Mouse (Mus musculus) adrenal gland, postnatal 36 days (tissue): Measurements from ENCODE around the gene Hes7. TPM values are rescaled to one million over a fixed set of nuclear protein-coding genes. Genes with fewer than 3 reads are reported as not detected.
"Not testable (repeated sequence)": the region's sequence is repeated elsewhere in the genome, so short reads cannot be mapped to it uniquely, and the experiment has no call there.

Source experiments
- DNase-seq, 2 experiments: peaks; one replicate each; pipeline ENCODE4 v3.0.0; 2021; ENCODE audit warnings: mixed read lengths in 1 of 2
- total RNA-seq, 2 experiments: library from RNA; stranded (reverse); gene quantifications; 2 replicates each; pipeline ENCODE4 v1.2.3; 2021

Hes7 gene
- total RNA-seq, 2 experiments from 2014 or later, result 0.17 to 0.26 TPM

DNA sequence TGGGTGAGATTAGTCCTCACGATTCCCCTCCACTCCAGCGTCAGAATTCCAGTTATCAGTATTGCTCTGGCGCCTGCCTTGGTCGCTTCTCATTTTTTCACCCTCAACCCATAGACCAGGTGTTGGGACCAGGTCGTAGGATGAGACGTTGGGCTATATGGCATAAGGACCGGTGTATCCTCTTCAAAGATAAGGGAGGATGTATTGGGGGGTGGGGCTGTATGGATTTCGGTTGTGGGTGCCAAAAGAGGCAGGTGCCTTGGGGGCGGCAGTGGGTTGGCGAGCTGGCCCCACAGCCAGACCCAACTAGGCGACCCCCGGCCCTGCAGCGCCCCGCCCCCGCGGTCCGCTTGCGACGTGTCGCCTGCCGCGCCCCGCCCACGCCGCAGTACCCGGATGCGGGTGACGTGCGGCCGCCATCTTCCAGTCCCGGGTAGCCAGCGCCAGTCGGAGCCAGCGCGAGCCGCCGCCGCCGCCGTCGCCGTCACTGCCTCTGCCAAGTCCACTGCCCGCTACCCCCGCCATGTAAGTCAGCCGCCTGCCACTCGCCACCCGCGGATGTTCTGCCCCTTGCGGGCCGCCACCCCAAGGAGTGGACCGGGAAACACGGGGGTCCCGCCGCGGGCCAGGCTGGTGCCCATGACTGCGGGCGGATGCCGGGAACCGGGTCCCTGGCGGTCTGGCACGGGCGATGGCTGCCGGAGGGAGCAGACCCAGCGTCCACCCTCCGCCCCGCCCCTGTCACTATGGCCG is 31.9 kb upstream of the Hes7 start, which contains the start of gene Vamp2:
Gene Vamp2, plus strand, starts transcription at position 388 of the 753 bp plus-strand sequence.
- DNase-seq, result peak; percentile 92 to 97

DNA sequence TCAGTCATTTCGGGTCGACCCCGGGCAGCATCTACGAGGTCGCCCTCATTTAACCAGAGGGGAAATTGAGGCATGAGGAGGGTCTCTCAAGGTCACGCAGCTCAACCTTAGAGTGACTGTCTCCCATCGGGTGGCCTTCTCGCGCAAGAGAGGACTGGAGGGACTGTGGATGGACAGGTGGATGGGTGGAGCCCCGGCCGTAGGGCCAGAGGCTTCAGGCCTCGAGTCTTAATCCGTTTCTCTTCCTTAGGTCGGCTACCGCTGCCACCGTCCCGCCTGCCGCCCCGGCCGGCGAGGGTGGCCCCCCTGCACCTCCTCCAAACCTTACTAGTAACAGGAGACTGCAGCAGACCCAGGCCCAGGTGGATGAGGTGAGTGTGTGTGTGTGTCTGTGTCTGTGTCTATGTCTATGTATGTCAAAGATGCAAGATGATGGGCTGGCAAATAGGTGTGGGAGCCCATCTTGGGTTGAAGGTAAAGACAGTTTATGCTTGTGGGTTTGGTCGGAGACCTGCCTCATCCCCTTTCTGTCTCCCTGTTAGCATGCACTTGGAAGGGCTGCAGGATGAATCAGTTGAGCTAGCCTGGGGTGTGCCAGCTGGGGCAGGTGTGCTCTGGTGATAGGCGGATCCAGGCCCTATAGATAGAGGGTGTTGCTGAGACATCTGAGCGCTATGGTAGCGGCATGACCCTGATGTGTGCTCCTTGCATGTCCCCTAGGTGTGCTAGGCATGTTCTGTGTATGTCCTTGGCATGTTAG is 31.2 kb upstream of the Hes7 start:
- DNase-seq, result no peak

DNA sequence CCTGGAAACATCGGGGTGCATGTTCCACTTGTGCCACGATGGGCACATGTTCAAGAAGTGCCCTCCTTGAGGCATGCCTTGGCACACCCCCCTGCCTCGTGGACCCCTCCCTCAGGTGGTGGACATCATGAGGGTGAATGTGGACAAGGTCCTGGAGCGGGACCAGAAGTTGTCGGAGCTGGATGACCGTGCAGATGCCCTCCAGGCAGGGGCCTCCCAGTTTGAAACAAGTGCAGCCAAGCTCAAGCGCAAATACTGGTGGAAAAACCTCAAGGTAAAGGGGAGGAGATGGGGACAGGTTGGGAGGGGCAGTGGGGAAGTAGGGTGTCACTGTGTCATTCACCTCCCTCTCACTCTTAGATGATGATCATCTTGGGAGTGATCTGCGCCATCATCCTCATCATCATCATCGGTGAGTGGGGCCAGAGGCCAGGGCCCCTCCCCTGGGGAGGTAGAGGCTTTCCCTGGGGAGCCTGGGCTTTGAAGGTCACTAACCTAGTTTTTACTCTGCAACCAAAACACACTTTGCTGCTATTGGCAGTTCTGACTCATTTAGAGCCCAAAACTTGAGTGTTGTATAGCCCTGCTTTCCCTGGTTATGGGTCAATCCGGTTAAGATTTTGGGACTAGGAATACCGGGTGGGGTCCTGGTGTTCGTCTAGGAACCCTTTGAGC is 30.5 kb upstream of the Hes7 start:
- DNase-seq, result peak; percentile 54 to 55

DNA sequence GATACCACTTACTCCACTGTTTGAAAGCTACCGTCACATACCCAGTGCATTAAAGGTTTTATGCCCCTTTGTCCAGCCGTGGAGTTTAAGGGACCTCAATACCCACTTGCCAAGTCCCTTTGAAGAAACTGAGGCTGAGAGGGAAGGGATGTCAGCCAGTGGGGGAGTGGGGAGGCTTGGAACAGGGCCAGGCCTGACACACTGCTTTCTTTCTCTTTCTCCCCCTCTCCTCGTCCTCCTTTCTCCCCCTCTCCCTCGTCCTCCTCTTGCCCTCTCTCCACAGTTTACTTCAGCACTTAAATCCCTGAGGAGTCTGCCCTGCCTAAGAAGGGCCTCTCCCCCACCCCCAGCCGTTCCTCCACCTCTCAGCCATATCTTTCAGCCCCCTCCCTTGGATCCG is 29.8 kb upstream of the Hes7 start:
- DNase-seq, result no peak

DNA sequence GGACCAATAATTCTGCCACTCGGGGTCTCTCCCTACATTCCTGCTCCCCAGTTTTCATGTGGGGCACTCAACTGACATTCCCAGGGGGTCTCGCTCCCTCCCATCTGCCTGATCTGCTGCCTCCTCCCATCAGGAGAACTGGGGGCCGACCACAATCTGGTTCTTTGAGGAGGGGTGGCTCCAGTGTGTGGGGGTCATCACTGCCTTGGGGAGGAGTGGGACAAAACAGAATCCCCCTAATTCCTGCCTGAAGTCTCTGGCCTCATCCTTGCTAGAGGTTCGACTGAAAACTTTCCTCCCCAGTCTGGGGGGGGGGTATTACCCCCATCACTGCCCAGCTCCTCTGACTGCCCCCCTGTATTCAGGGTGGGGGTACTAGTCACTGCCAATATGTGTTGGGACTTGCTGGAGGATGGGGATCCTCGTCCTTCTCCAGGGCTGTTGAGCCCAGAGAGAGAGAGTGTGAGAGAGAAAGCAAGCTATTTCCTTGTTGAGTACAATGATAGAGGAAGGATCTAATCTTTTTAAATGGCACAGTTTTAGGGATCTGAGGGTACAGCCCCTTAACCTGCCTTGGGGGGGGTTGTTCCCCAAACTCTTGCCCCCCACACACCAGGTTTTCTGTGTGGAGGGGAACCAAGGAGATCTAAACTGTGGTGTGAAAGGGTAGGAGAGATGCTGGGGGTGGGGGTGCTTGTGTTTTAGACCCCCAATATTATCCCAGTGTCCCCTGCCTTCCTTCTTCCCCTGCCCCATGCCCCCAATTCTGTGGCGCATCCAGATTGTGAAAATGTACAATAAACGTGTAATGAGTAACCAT is 28.4 kb upstream of the Hes7 start:
- DNase-seq, result no peak

DNA sequence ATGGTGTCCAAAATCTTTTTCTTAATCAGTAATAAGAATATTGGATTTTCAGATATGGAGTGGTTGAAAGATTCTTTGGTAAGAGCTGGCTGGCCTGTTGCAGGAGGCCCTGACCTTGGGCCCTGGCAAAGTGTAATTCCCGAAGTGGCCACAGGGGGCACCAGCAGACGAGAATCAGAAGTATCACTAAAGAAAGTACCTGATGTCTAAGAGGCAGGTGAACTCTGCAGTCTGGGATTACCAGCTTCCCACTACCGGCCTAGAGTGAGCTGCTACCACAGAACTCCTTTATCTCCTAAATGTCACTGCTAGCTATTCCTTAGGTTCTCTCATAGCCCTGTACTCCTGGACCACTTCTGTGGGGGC is 27.8 kb upstream of the Hes7 start:
- peak; percentile 91 to 92 for DNase-seq

DNA sequence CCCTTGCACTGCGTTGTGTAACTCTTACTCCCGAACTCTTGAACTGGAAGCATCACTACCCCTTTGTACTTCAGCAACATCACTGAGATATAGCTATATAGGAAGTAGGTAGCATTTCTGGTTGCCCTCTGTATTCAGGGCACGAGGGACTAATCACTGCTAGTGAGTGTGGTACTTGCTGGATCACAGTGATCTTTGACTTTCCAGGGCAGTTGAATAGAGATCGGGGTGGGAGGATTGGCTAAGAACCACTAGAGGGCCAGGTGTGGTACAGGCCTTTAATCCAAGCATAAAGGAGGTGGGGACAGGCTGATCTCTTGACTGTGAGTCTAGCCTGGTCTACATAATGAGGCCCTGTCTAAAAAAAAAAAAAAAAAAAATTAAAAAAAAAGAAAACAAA is 27.3 kb upstream of the Hes7 start:
- no peak for DNase-seq

DNA sequence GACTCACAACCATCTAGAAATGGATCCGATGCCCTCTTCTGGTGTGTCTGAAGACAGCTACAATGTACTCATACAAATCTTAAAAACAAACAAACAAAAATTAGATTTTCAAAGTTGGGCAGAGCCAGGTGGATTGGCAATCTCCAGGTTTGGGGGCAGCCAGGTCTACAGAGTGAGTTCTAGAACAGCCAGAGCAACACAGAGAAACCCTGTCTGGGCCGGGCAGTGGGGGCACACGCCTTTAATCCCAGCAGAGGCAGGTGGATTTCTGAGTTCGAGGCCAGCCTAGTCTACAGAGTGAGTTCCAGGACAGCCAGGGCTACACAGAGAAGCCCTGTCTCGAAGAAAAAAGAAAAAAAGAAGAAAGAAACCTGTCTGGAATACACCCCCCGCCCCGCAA is 26.3 kb upstream of the Hes7 start:
- DNase-seq, result not testable (repeated sequence)

DNA sequence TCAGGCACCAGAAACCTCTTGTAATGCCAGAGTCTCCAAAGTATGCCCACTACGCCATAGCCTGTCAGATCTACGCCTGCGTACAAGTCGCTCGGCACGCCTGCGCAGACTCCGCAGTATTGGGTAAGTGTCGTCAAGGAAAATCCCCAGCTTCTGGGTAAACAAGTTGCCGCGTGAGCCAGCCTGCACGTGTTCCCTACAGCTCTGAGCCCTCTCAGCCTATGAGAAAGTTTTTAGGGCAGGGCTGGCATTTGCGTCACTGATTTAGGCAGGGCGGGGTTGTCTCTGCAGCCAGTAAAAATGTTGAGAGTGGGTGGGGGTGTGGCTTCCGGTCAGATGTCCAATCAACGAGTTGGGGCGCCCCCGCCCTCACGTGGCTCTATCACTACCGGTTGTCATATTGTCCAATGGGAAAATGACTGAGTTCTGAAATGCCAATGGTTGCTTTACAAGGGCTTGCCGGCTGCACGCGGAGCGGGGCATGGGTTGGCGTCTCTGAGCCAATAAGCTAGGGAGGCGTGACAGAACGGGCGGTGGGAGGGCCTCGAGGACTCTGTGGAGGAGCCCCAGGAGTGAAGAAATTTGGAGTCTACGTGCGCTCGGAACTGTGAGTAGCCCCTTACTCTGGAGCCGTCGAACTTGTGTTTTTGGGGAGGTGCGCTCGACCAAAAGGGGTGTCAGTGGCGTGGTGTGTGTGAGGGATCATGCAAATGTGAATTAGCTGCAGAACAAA is 25.3 kb upstream of the Hes7 start, which contains the start of gene Per1:
Gene Per1, plus strand, starts transcription at position 521 of the 733 bp plus-strand sequence.
- DNase-seq, result peak; percentile 98

DNA sequence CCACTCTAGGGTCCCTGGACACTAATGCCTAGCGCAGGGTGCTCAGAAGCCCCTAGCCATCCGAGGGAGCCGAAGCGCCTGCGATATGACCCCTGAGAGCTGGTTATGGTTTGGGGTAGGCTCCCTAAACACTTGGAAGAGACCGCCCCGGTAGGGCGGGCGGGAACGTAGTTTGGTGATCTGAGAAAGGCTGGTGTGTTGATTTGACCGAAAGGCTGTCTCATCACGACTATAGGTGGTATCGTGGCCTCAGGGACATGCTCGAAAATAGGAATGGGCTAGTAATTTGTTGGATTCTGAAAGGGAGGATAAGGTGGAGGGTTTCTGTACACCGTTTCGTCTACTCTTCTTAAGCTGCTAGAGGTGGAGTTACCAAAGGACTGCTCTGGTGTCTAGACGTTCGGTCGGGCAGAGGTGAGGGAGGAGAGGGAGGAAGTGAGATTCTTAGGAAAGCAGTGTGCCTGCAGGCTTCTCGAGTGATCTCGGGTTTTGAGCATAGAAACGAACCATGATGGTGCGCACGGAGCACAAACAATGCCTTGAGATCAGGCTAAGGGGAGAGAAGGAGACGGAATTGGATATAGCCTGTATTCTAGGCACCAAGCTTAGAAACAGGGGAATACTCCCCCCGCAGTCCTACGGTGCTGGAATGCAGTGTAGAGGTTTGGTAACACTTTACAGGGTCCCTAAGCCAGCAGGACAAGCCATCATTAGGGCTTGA is 24.5 kb upstream of the Hes7 start:
- DNase-seq, result no peak

DNA sequence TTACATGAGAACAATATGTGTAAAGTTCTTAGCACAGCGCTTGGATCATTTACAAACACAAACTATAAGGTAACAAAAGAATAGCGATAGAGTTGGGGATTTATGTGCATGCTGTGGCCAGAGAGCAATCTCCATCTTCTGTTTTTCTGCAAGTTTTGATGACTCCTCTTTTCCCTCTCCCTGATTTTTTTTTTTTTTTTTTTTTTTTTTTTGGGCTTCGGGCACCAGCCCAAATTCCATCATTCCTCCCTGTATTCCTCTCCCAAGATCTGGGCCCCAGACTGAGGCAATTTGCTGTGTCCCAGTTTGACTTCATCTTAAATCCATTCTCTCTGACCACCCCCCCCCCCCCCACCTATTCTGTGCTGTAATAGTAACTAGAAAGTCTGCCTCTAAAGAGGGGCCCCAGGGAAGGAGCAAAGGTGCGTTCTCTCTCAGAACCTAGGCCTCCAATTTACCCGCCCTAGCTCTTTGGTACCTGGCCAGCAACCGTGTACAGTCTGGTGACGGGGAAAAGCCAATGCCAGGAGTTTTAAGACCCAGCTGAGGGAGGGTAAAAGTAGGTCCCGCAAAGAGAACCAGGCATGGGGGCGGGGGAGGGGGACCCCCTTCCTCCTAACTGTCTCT is 23.7 kb upstream of the Hes7 start:
- peak in 1 of 2 experiments; percentile 52 for DNase-seq

DNA sequence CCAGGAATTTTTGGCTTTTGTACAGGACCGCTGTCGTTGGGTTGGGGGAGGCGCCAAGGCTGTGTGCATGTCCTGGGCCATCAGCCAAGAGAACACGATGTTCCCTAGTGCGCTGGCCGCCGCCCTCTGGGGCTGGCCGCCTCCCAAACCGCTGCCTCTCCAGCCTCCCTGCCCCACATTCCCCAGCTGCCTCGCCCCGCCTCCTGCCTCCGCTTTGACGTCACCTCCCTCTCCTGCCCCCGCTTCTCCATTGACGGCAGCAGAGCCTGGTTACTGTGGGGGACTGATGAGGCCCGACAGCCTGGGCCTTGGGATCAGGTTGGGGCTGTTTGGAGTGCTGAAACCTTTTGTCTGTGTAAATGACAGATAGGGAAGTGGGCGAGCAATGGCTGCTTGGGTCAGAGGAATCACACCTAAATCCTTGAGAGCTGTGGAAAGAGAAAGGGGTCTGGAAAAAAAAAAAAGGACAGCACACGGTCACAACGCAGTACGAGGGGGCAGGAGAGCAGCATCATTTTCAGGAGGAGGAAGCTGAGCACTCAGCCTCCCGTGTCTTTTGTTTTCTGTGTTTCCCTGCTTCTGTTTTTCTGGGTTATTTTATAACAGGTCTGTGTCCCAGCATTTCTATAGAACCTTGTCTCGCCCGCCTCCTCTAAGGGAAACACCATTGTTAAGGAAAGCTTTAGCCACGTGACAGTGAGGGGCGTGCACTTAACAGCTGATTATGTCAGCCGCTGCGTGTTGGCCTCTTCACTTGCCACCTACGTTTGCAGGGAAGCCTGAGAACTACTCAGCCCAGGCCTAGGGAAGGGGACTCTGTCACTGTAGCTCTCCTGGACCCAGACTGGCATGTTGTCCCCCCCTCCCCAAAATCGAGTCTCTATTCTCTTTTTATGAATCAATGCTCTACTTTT is 23.0 kb upstream of the Hes7 start:
- DNase-seq, result peak; percentile 100

DNA sequence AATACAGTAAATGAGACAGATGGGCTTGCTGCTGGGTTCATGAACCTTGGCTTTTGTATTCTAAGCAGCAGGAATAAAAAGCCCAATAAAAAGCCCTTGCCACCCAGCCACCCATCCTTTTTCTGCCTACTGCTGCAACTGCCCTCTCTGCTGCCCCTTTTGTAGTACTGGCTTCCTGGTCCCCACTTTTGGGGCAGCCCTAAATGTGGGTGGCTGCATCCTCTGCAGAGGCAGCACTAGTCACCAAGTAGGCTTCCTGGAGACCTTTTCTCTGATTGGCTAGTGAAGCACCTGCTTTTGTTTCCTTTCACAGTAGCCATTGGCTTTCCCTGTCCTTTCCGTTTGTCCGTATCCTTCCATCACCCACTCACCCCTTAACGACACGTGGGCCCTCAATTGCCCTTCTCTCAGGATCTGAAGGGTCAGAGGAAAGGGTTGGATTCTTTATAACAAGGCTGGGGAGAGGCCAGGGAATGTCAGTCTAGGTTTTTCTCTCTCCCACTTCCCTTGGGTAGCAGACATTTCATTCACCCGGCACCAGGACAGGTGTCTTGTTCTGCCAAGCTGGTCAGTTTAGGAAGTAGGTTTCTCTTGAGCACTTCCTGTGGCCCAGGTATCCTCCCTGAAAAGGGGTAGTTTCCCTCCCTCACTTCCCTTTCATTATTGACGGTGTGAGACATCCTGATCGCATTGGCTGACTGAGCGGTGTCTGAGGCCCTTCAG is 22.0 kb upstream of the Hes7 start:
- DNase-seq, result no peak

DNA sequence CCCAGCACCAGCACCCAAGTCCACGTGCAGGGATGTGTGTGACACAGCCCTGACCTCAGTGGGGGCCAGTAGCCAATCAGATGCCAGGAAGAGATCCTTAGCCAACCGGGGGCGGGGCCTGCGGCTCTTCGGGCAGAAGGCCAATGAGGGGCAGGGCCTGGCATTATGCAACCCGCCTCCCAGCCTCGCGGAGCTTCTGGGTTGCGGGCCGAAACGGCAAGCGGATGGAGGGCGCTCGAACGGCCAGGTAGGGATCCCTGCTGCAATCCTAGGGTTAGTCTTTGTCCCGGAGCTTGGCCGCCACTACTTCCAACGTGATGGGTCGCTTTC is 21.5 kb upstream of the Hes7 start:
- DNase-seq, result peak; percentile 99

DNA sequence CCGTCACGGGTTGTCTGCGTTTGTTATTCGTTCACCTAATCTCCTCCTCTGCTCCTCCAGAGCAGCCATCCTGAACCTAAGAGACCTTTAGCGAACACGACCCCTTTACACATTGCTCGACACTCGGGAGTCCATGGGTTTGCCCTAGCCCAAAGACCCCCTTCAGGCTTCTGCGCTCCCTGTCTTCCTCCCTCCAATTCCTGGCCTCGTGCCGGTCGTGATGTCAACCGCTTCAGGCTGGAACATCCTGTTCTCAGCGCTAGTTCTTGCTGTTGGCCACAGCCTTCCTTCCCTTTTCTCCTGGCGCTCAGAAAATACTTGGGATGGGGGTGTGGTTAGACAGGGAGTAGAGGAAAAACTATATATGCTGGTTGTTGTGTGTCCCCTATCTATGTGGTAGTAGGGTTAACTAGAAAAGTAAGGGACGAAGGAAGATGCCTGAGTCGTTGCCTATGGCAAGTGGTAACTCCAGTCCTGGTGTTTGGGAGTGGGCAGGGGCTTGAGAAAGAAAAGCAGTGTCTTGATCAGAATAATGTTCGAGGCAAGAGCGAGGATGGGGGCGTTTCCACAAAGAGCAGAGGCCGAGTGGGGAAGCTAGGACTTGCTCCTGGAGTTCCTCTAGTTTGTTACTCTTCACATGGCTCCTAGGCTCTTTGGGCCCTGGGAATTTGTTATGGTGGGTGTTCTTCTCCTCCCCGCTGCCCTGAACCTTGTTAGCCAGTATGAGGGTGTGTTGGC is 20.9 kb upstream of the Hes7 start:
- peak; percentile 81 to 83 for DNase-seq

DNA sequence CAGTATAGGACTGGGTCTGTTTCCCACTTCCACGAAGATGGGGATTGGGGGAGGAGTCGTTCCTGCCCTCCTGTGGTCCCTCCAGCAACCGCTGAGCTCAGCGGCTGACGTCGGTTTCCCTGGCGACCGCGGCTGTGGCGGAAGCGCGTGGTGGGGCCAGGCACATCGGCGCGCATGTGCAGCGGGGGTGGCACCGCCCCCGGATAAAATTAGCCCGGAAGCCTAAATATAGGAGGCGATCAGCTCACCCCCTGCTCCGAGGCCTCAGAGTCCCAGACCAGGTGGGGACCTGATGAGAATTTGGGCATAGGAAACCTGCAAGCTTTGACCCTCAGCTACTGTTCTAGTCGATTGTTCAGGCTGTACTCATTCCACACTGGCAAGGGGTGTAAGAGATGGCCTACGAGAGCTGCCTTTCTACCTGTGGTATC is 20.3 kb upstream of the Hes7 start:
- DNase-seq, result peak; percentile 98

DNA sequence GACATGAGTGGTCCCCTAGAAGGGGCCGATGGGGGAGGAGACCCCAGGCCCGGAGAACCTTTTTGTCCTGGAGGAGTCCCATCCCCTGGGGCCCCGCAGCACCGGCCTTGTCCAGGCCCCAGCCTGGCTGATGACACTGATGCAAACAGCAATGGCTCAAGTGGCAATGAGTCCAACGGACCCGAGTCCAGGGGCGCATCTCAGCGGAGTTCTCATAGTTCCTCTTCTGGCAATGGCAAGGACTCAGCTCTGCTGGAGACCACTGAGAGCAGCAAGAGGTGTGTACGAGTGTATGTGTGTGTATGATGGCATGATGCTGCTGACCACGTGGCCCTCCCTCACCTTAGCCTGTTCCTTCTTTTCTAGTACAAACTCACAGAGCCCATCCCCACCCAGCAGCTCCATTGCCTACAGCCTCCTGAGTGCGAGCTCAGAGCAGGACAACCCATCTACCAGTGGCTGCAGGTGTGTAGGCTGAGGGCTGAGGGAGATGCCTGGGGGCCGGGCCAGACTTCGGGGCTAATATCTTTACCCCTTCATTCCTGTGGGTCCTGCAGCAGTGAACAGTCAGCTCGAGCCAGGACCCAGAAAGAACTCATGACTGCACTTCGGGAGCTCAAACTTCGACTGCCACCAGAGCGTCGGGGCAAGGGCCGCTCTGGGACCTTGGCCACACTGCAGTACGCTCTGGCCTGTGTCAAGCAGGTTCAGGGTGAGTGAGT is 19.4 kb upstream of the Hes7 start:
- DNase-seq, result no peak
